Mouse (Mus musculus) mature B cell (primary cell): ENCODE measurements around the gene Ankrd9.

Experiments
- in situ Hi-C: fragments of 300-500 bp; cut with MboI; formaldehyde crosslinking; loops from 2 replicates; pipeline ENCODE4 v1.14.3; 2019

Ankrd9 gene

GRCm38 (mm10) chr12:110978607-110979406, at the start of gene Ankrd9:
Gene Ankrd9 (minus strand): TSS chr12:110979040.
- in situ Hi-C loops, result no loop called here

- in situ Hi-C loops, result no loop called here
Observed at GRCm38 (mm10) chr12:111021577-111021976, 42.7 kb upstream of the Ankrd9 start.

DNA sequence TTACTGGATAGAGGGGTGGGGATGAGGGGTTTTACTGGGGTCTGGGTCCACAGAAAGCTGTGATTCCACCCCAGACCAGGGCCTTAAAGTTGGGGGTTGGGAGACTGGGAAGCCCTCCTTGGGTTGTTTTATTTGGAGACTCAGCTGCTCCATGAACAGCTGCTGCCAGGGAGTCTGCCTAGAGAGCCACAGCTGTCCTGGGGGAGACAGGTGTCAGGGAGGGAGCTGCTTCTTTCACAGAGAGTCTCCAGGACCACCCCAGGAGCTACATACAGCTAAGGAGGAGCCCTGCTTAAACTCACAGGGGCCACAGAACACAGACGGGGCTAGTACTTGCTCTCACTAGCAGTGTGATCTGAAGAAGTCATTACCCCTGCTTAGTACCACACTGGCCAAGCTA, 42.3 kb upstream of the Ankrd9 start:
- in situ Hi-C loops, result no loop called here

- in situ Hi-C loops, result no loop called here
Observed at GRCm38 (mm10) chr12:111019086-111019485, 40.2 kb upstream of the Ankrd9 start.

DNA sequence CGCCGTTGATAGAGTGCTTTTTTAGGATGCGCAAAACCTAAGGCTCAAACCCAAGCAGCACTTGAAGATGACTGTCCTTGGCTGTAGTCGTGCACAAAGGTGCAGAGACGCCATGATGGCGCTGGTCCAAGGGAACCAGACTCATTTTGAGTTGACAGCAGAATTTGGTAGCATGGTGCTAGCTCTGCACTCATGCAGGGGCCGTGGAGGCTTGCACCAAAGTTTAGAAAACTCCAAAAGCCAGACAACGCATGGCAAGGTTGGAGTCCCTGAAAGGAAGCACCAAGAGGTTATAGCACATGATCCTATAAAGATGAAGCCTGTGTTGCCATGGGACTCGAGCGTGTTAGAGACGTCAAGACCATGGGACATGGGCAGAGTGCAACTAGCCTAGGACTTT, 39.2 kb upstream of the Ankrd9 start:
- in situ Hi-C loops, result no loop called here

DNA sequence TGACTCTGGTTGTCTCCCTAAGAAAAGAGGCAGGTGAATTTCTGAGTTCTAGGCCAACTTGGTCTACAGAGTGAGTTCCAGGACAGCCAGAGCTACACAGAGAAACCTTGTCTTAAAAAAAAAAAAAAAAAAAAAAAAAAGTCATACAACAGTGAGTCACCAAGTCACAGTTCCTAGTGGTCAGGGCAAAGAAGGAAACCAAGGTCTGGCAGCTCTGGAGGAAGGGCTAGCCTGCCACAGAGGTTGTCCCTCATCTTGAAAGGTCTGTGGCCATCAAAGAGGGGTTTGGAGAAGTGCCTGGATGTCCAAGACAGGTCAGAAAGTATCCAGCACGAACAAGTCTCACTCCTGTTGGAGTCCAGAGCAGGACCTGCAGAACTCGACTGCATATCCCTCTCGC, 38.0 kb upstream of the Ankrd9 start:
- in situ Hi-C loops, result no loop called here

GRCm38 (mm10) chr12:111009615-111010257, 30.9 kb upstream of the Ankrd9 start:
- in situ Hi-C loops, result no loop called here

- in situ Hi-C loops, result no loop called here
Observed at GRCm38 (mm10) chr12:111008500-111009490, 30.0 kb upstream of the Ankrd9 start.

GRCm38 (mm10) chr12:111007134-111008103, 28.6 kb upstream of the Ankrd9 start:
- in situ Hi-C loops, result no loop called here

GRCm38 (mm10) chr12:111006339-111006738, 27.5 kb upstream of the Ankrd9 start:
- in situ Hi-C loops, result no loop called here

DNA sequence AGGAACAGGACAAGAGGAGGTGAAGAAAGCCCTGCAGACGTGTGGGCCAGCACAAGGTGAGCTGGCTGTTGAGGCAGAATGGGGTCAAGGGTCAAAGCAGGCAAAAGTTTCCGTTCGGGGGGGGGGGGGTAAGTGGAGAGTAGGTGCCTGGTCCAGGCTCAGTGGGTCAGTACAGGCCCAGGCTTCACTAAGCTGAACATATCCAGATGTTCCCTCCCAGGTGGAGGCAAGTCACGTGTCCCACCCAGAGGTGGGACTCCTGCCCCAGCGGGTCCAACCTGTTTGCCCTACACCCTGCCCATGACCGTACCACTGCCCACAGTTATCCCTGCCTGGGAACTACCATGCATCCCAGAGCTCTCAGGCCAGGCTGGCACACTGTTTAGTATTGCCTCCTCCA, 27.0 kb upstream of the Ankrd9 start:
- in situ Hi-C loops, result no loop called here

DNA sequence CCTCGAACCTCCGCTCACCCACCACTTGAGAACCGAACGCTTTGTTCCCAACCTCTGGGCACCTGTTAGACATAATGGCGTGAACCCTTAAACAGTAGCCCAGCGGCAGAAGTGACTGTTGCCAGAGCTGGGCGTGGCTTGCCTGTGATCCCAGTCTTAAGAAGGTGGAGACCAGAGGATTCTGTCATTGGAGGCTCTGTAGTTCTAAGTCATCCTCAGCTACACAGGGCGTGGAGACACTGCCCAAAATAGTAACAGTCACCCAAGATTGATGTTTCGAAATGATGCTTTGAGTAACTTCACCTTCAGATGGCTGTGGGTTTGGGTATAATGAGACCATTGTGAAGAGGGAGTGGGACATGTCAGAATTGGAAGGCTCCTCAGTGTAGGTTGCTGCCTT, 25.3 kb upstream of the Ankrd9 start:
- in situ Hi-C loops, result no loop called here

DNA sequence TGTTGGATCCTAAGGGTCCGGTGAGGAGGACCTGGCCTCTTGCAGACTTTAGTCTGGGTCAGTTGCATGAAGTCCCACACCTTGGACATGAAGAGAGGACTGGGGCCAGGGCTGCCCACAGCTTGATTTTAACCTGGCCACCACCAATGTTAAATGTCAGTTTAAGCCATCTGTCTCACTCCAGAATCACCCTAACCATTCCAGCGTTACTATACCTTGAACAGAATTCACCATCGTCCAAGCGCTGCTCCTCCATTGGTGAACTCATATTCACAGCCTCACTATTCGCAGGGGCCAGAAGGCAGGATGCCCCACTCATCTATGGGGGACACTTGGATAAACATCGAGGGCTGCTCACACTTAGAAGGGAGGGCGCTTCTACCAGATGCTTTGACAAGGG, 22.1 kb upstream of the Ankrd9 start:
- in situ Hi-C loops, result no loop called here

- in situ Hi-C loops, result no loop called here
Observed at GRCm38 (mm10) chr12:110999820-111000219, 21.0 kb upstream of the Ankrd9 start.

- in situ Hi-C loops, result no loop called here
Observed at GRCm38 (mm10) chr12:110998092-110998491, 19.3 kb upstream of the Ankrd9 start.

- in situ Hi-C loops, result loop anchor here (5.0 kb wide), 1 partner anchor 57 kb away; no protein-coding TSS in a partner anchor
Observed at GRCm38 (mm10) chr12:110994666-110995065, 15.8 kb upstream of the Ankrd9 start.

DNA sequence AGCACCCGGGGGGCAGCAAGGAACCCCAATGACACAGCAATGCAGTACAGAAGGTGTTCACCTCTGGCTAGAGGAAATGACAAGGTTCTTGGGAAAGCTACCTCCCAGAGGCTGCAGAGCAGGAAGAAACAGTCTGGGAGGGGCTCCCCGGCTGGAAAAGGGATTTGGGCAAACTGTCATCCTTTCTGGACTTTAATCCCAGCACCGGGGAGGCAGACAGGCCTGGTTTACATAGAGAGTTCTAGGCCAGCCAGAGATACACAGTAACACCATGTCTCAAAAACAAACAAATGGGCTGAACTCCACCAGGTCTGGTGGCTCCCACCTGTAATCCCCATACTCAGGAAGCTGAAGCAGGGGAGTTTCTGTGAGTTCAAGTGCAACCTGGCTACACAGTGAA, 14.4 kb upstream of the Ankrd9 start:
- in situ Hi-C loops, result loop anchor here (5.0 kb wide), 1 partner anchor 56 kb away; no protein-coding TSS in a partner anchor

GRCm38 (mm10) chr12:110992771-110993170, 13.9 kb upstream of the Ankrd9 start:
- in situ Hi-C loops, result loop anchor here (5.0 kb wide), 1 partner anchor 55 kb away; no protein-coding TSS in a partner anchor

- in situ Hi-C loops, result loop anchor here (5.0 kb wide), 1 partner anchor 55 kb away; no protein-coding TSS in a partner anchor
Observed at GRCm38 (mm10) chr12:110992128-110992553, 13.3 kb upstream of the Ankrd9 start.

DNA sequence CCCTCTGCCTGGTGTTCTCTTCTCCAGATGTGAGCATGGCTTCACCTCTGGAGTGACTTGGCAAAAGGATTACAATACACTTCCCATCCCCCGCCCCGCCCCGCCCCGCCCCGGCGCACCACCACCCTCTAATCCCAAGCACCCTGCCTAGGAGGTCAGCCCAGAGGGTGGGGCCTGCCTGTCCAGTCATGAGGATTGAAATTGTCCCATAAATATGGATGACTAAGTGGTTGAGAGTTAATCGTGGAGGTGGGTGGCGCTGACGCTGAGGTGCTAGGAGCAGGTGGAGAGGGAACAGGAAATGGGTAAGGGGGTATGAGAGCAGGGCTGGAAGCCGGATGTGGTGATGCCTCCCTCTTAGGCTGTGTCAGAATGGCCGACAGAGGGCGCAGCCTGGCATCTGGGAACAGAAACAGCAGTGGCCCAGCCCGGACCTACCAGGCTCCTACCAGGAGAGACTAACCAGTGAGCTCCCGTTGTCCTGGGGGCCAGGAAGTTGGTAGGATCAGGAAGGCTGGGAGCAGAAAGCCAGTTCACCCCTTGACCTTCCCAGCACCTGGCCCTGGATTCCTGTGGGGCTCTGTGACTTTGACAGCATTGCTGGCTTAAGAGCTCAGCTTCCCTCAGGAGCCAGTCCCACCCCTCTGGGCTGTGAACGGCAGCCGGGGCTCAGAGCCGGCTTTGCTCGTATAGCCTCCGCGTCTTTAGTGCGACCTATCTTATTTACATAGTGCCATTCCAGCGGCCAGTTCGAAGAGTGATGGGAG, 12.7 kb upstream of the Ankrd9 start:
- in situ Hi-C loops, result loop anchor here (5.0 kb wide), 1 partner anchor 54 kb away; no protein-coding TSS in a partner anchor
